Mouse (Mus musculus) kidney, embryonic 15.5 days (tissue): ENCODE measurements around the gene 4930558C23Rik. TPM values are rescaled to one million over a fixed set of nuclear protein-coding genes. Genes with fewer than 3 reads are reported as not detected.
"Not testable (repeated sequence)": the region's sequence is repeated elsewhere in the genome, so short reads cannot be mapped to it uniquely, and the experiment has no call there.

Experiments
- ATAC-seq: fragments of 200-750 bp; cut with Nextera tagmentation; replicated peaks from 2 replicates; pipeline ENCODE4 v1.8.0; 2017; ENCODE audit warnings: moderate TSS enrichment; ENCODE audit not compliant: low FRiP score
- H3K27ac ChIP-seq: fragments of 300-500 bp; sonication (generic); 2 replicates; pipeline ENCODE4 v1.5.1; 2015; ENCODE audit warnings: mild to moderate bottlenecking, inconsistent platforms
- H3K27me3 ChIP-seq: fragments of 300-500 bp; sonication (generic); 2 replicates; pipeline ENCODE4 v1.6.1; 2015; ENCODE audit warnings: inconsistent platforms
- H3K36me3 ChIP-seq: fragments of 300-500 bp; sonication (generic); 2 replicates; pipeline ENCODE4 v1.6.1; 2015; ENCODE audit warnings: inconsistent platforms
- H3K4me1 ChIP-seq: fragments of 300-500 bp; sonication (generic); 2 replicates; pipeline ENCODE4 v1.6.1; 2015; ENCODE audit warnings: inconsistent platforms
- H3K4me2 ChIP-seq: fragments of 300-500 bp; sonication (generic); 2 replicates; pipeline ENCODE4 v1.6.1; 2015; ENCODE audit warnings: moderate library complexity, mild to moderate bottlenecking, inconsistent platforms
- H3K4me3 ChIP-seq: fragments of 300-500 bp; sonication (generic); replicated peaks from 2 replicates; pipeline ENCODE4 v1.5.1; 2015; ENCODE audit warnings: mild to moderate bottlenecking, inconsistent platforms
- H3K9ac ChIP-seq: fragments of 300-500 bp; sonication (generic); 2 replicates; pipeline ENCODE4 v1.6.1; 2015; ENCODE audit warnings: mild to moderate bottlenecking, inconsistent platforms
- H3K9me3 ChIP-seq: fragments of 300-500 bp; sonication (generic); replicated peaks from 2 replicates; pipeline ENCODE4 v1.6.1; 2016; ENCODE audit warnings: inconsistent platforms
- WGBS: fragments of 180-500 bp; shearing (Covaris S2); methylation state at CpG from one replicate; pipeline ENCODE4 v1.1.7; 2015; ENCODE audit warnings: mixed read lengths; 5-methylcytosine and 5-hydroxymethylcytosine counted together
- polyA plus RNA-seq: library from polyadenylated mRNA; unstranded; fragments of >200 nt; fragmentation: Nextera tagmentation; extraction: Ambion mirVana; gene quantifications from 2 replicates; pipeline ENCODE4 v1.2.1, GENCODE M21; 2015

The 4930558C23Rik gene
- polyA plus RNA-seq, 1 experiment from 2014 or later, result not detected

DNA sequence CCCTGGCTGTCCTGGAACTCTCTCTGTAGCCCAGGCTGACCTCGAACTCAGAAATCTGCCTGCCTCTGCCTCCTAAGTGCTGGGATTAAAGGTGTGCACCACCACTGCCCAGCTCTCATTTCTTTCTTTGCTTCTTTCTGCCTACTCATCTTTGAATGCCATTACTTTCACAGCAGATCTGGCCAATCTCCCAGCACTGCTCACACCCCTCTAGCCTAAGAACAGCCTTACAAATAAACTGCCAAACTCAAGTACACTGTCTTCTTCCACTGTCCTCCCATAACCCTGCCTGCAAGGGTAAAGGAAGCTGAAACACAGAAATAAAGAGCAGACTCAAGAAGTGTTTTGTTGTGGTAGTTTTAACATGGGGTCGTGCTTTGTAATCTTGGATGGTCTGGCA, 44.9 kb downstream of the 4930558C23Rik start:
- no peak overlapping the region for H3K4me2 ChIP-seq
- H3K4me1 ChIP-seq, result 0 out of 2 replicates have a peak, but pooled peaks cover 5% of the 10 kb centered on the region
- no peak overlapping the region for H3K9ac ChIP-seq
- H3K36me3 ChIP-seq, result peaks cover 12% of the 10 kb centered on the region
- no peaks in the 10 kb centered on the region for H3K9me3 ChIP-seq
- H3K27ac ChIP-seq, result no peak overlapping the region
- no peak for ATAC-seq
- no peaks in the 10 kb centered on the region for H3K27me3 ChIP-seq
- WGBS, result 91% methylated on average over 2 of the region's 2 CpGs
- H3K4me3 ChIP-seq, result no peak overlapping the region

DNA sequence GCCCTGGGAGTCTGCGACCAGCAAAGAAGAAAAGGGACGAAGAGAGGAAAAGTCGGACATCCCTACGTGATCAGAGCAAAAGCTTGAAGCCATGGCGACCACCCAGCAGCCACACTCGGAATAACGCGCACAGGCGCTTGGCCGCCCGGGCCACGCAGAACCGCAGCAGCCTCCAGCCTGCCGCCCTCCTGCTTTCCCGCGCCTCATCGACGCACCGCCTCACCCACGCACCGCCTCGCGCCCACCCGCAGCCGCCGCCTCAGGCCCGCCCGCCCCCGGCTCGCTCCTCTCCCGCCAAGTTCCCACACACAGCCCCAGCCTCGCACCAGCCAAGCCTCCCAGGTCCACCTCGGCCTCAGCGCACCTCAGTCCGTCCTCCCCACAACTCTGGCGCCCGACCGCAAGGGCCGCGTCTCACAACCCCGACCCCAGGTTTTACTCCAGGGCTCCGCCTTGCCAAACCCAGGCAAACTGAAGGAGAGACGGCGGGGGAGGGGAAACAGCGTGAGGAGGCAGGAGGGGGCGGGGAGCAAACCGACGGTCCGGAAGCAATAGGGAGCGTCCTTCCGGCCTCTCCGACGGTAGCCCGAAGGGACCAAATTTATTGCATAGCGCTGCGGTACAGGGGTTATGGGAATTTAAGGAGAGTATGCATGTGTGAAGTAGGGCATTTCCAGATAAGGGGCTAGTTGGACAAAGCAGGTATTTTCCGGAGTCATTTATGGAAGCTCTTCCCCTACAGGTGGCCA, 45.8 kb downstream of the 4930558C23Rik start, which contains the start of gene Setdb1:
Gene Setdb1 (minus strand): TSS at position 502 of the 749 bp plus-strand sequence.
- Histone ChIP-seq H3K4me3 (peak within 1 kb of the TSS; percentile 52), H3K9ac (peak within 1 kb of the TSS; percentile 49), H3K36me3 (peaks cover 21% of the 10 kb centered on the region), H3K4me2 (peak within 1 kb of the TSS; percentile 50)
- H3K27me3 ChIP-seq, H3K4me1 ChIP-seq, H3K9me3 ChIP-seq, H3K27ac ChIP-seq: not testable (repeated sequence)
- ATAC-seq, result peak; percentile 95
- WGBS, result under 1% methylated on average over 35 of the region's 57 CpGs

DNA sequence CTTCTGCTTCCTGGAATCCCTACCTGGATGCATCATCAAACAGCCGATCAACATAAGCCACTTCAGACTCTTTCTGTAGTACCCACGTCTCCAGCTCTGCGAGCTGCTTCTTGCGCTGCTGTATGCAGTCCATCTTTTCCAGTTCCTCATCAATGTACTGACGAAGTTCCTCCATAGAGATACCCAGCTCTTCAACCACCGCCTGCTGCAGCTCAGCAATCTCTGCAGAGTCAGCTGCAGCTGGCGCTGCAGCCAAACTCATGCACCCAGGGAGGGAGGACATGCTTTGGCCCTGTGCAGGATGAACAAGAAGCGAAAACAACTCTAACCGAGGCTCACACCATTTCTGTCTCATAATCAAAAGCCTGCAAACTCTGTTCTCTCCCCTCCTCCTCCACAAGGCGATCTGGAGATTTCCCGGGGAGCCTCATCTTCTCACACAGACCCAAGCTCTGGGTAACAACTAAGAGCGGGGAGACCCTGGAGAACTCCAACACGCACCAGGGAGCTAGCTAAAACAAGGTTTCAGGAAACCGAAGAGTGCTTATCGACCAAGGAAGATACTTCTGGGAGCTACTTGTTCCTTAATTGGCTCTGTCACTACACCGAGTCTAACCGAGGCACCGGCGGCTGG, 46.6 kb downstream of the 4930558C23Rik start:
- 28% methylated on average over 11 of the region's 19 CpGs for WGBS
- Histone ChIP-seq H3K4me3 (peak overlapping the region; percentile 52), H3K36me3 (peaks cover 28% of the 10 kb centered on the region), H3K4me2 (peak overlapping the region; percentile 50)
- H3K4me1 ChIP-seq, ATAC-seq, H3K27me3 ChIP-seq, H3K27ac ChIP-seq, H3K9ac ChIP-seq, H3K9me3 ChIP-seq: not testable (repeated sequence)

DNA sequence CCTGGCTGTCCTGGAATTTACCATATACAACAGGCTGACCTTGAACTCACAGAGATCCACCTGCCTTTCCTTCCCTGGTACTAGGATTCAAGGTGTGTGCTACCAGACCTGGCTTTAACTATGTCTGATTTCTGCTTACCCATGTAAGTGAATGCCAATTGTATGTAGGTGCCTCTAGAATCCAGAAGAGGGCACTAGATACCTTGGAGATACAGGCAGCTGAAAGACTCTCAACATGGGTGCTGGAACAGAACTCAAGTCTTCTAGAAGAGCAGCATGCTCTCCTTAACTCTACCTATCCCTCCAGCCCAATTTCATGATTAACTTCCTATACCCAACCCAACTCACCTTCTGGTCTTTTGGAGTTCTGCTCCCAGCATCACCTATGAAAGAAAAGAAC, 53.1 kb downstream of the 4930558C23Rik start:
- Histone ChIP-seq H3K4me2 (no peak overlapping the region), H3K9me3 (peaks cover 4% of the 10 kb centered on the region; the same call in 1 of the 2 replicates), H3K36me3 (peaks cover 91% of the 10 kb centered on the region), H3K4me3 (no peak overlapping the region), H3K4me1 (no peaks in the 10 kb centered on the region), H3K27me3 (no peaks in the 10 kb centered on the region), H3K27ac (no peak overlapping the region), H3K9ac (no peak overlapping the region)
- ATAC-seq, result no peak

DNA sequence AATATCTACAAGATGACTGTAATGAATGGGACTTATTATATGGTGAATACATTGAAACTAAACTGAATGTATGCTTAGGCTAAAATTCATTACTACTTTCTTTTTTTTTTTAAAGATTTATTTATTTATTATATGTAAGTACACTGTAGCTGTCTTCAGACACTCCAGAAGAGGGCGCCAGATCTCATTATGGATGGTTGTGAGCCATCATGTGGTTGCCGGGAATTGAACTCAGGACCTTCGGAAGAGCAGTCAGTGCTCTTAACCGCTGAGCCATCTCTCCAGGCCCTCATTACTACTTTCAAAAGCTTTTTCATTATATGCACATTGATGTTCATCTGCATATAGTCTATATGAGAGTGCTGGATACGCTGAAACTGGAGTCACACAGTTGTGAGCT, 54.3 kb downstream of the 4930558C23Rik start:
- not testable (repeated sequence) for H3K9ac ChIP-seq, H3K4me2 ChIP-seq, H3K9me3 ChIP-seq, ATAC-seq, H3K27ac ChIP-seq, H3K27me3 ChIP-seq, H3K4me3 ChIP-seq, H3K4me1 ChIP-seq
- peaks cover 92% of the 10 kb centered on the region for H3K36me3 ChIP-seq
- WGBS, result 91% methylated on average over 5 of the region's 5 CpGs

DNA sequence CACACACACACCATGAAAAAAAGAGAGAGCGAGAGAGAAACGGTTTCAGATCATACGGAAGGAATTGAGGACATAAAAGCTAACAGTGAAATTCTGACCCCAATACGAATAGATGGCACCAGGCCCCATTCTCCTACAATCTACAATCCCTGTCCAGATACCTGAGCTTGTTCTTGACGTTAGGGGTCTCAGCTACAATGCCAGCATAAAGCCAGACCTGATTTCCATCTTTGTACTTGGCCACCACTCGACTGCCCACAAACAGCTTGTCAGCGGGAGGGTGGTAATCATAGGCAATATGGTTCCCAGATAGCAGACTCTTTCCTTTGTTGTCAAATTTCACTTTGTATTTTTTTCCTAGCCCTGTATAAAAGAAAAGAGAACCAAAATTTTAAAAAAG, 56.2 kb downstream of the 4930558C23Rik start:
- Histone ChIP-seq H3K36me3 (peaks cover 92% of the 10 kb centered on the region), H3K4me3 (no peak overlapping the region), H3K9me3 (peaks cover 4% of the 10 kb centered on the region; the same call in 1 of the 2 replicates), H3K4me1 (no peaks in the 10 kb centered on the region), H3K27me3 (no peaks in the 10 kb centered on the region), H3K27ac (no peak overlapping the region), H3K9ac (no peak overlapping the region), H3K4me2 (no peak overlapping the region)
- 95% methylated on average over 7 of the region's 7 CpGs for WGBS
- no peak for ATAC-seq

DNA sequence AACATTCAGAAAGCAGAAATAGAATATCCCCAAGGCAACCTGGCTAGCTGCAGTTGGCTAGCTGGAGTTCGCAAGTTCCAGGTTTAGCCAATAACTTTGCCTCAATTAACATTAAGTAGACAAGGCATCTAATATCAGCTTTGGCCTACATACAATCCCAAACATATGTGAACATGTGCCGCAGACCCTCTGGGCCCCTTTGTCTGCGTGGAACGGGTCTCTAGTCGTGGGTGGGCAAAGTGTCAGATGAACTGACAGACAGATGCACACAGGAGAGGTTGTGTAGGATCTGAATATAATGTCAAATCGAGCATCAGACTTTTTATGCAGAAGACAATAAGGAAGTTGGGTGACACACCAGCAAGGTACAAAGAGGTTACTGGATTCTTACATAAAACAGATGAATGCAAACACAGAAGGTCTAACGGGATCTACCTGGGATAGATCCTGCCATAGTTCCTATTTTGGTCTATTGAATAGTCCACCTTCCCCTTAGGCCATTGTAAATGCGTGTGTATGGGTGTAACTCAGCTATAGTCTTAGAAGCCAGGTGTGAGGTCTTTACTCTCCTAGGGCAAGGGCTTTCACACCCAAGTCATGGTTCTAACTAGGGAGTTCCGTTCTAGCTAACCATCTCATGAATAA, 59.2 kb downstream of the 4930558C23Rik start:
- H3K36me3 ChIP-seq, result peaks cover 94% of the 10 kb centered on the region
- not testable (repeated sequence) for H3K9ac ChIP-seq, H3K9me3 ChIP-seq, H3K4me3 ChIP-seq, H3K4me2 ChIP-seq, ATAC-seq, H3K4me1 ChIP-seq, H3K27me3 ChIP-seq, H3K27ac ChIP-seq
- 95% methylated on average over 9 of the region's 9 CpGs for WGBS

DNA sequence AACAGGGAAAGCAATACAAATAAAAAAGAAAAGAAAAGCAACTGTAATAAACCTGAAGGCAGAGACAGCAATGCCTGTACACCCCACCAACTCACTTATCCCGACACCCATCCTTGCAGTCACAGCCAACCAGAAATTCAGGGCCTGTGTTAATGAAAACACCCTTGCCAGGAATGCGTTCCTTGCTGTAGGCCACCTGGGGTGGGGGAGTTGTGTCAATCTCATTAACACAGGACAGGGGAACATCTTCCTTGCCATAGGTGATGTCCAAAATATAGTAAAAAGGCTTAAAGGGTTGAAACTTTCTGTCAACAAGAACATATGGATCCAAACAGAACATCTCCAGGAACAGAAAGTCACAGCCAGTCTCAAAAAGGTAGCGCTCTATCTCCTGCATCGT, 64.4 kb downstream of the 4930558C23Rik start:
- H3K9me3 ChIP-seq, result no peaks in the 10 kb centered on the region
- WGBS, result 94% methylated on average over 4 of the region's 4 CpGs
- no peak for ATAC-seq
- H3K9ac ChIP-seq, result no peak overlapping the region
- no peaks in the 10 kb centered on the region for H3K27me3 ChIP-seq
- H3K4me2 ChIP-seq, result no peak overlapping the region
- H3K4me1 ChIP-seq, result no peaks in the 10 kb centered on the region
- H3K27ac ChIP-seq, result no peak overlapping the region
- peaks cover 99% of the 10 kb centered on the region for H3K36me3 ChIP-seq
- H3K4me3 ChIP-seq, result no peak overlapping the region

DNA sequence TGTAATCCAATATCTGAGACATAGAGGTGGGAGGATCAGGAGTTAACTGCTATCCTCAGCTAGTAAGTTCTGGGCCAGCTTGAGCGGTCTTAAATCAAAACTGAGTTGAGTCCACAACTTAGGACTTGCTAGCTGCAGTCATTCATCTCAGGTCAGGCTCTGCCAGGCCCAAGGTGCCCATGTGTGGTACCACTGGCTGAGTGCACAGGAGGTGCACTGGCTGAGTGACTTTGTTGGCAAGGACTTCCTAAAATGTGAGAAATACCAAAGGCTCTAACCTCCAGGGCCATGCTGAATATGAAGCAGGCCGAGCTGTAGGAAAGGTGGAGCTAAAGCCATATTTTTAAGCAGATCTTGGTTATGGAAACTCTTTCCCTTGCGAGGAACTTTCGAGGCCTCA, 65.3 kb downstream of the 4930558C23Rik start:
- H3K4me1 ChIP-seq, result no peaks in the 10 kb centered on the region
- H3K36me3 ChIP-seq, result peaks cover 99% of the 10 kb centered on the region
- H3K9me3 ChIP-seq, result no peaks in the 10 kb centered on the region
- H3K27ac ChIP-seq, result no peak overlapping the region
- WGBS, result 91% methylated on average over 4 of the region's 4 CpGs
- no peak overlapping the region for H3K4me2 ChIP-seq
- ATAC-seq, result no peak
- no peak overlapping the region for H3K9ac ChIP-seq
- no peak overlapping the region for H3K4me3 ChIP-seq
- no peaks in the 10 kb centered on the region for H3K27me3 ChIP-seq

Other genes with a start within 250 kb of the 4930558C23Rik start
- 3.9 and 4.5 TPM in 2 replicates for gene Sema6c, start 242.4 kb downstream of the 4930558C23Rik start, polyA plus RNA-seq
- 10.0 and 10.6 TPM in 2 replicates for gene Gabpb2, start 184.9 kb downstream of the 4930558C23Rik start, polyA plus RNA-seq
- gene Cdc42se1, start 174.1 kb downstream of the 4930558C23Rik start, polyA plus RNA-seq, result 87.4 and 92.0 TPM in 2 replicates
- 12.9 and 16.0 TPM in 2 replicates for gene Mllt11, start 170.7 kb downstream of the 4930558C23Rik start, polyA plus RNA-seq
- gene Gm128, start 161.2 kb downstream of the 4930558C23Rik start, polyA plus RNA-seq, result 0.50 and 0.53 TPM in 2 replicates
- 1.2 and 1.4 TPM in 2 replicates for gene Bnipl, start 151.6 kb downstream of the 4930558C23Rik start, polyA plus RNA-seq
- 39.2 and 46.2 TPM in 2 replicates for gene Mindy1, start 121.5 kb downstream of the 4930558C23Rik start, polyA plus RNA-seq
- 21.6 and 22.5 TPM in 2 replicates for gene Prune1, start 120.8 kb downstream of the 4930558C23Rik start, polyA plus RNA-seq
- 6.2 and 6.5 TPM in 2 replicates for gene Anxa9, start 95.7 kb downstream of the 4930558C23Rik start, polyA plus RNA-seq
- 169 and 181 TPM in 2 replicates for gene Cers2, start 88.0 kb downstream of the 4930558C23Rik start, polyA plus RNA-seq
- 42.6 and 45.2 TPM in 2 replicates for gene Setdb1, start 45.6 kb downstream of the 4930558C23Rik start, polyA plus RNA-seq
- gene Arnt, start 31.5 kb upstream of the 4930558C23Rik start, polyA plus RNA-seq, result 42.5 and 43.1 TPM in 2 replicates
- gene Ctsk, start 96.4 kb upstream of the 4930558C23Rik start, polyA plus RNA-seq, result 9.4 and 43.4 TPM in 2 replicates
- gene Ctss, start 123.9 kb upstream of the 4930558C23Rik start, polyA plus RNA-seq, result 12.7 and 14.6 TPM in 2 replicates
- not detected in 2 replicates for gene Hormad1, start 156.8 kb upstream of the 4930558C23Rik start, polyA plus RNA-seq
- 31.2 and 33.9 TPM in 2 replicates for gene Golph3l, start 186.1 kb upstream of the 4930558C23Rik start, polyA plus RNA-seq
- 71.1 and 73.2 TPM in 2 replicates for gene Ensa, start 222.2 kb upstream of the 4930558C23Rik start, polyA plus RNA-seq